Mouse (Mus musculus) testis, adult 2 months (tissue): Measurements from ENCODE around the gene Abcg5.

ENCODE experiments used
- CTCF ChIP-seq: fragments of 200-500 bp; IDR thresholded peaks from 2 replicates; pipeline ENCODE4 v1.5.1; 2012; ENCODE audit warnings: low read depth, mild to moderate bottlenecking, inconsistent platforms, low read length, moderate library complexity; ENCODE audit not compliant: control insufficient read depth, insufficient read depth, insufficient replicate concordance
- POLR2A ChIP-seq: fragments of 200-500 bp; IDR thresholded peaks from 2 replicates; pipeline ENCODE4 v1.6.1; 2012; ENCODE audit warnings: low read depth, mild to moderate bottlenecking, inconsistent platforms, low read length, moderate library complexity; ENCODE audit not compliant: control insufficient read depth

GRCm38 (mm10) chr17:84714930-84715329 lies 32.1 kb upstream of the Abcg5 start:
- TF ChIP-seq CTCF (no peak), POLR2A (no peak)
